Mouse (Mus musculus): ENCODE measurements around the gene Nup107.

GRCm38 (mm10) chr10:117740921-117741320, 51.6 kb downstream of the Nup107 start:
- no peak for TF ChIP-seq CTCF (IDR thresholded peaks at IDR 0.05; ENCODE audit: borderline replicate concordance, insufficient read depth, low read depth, low read length)
- TF ChIP-seq POLR2A (IDR thresholded peaks at IDR 0.05; ENCODE audit: borderline replicate concordance, insufficient read depth, low read length) = no peak

All from cerebellum, adult 2 months (tissue).